Mouse (Mus musculus): ENCODE measurements around the gene Cldn15.

Gene Cldn15

DNA sequence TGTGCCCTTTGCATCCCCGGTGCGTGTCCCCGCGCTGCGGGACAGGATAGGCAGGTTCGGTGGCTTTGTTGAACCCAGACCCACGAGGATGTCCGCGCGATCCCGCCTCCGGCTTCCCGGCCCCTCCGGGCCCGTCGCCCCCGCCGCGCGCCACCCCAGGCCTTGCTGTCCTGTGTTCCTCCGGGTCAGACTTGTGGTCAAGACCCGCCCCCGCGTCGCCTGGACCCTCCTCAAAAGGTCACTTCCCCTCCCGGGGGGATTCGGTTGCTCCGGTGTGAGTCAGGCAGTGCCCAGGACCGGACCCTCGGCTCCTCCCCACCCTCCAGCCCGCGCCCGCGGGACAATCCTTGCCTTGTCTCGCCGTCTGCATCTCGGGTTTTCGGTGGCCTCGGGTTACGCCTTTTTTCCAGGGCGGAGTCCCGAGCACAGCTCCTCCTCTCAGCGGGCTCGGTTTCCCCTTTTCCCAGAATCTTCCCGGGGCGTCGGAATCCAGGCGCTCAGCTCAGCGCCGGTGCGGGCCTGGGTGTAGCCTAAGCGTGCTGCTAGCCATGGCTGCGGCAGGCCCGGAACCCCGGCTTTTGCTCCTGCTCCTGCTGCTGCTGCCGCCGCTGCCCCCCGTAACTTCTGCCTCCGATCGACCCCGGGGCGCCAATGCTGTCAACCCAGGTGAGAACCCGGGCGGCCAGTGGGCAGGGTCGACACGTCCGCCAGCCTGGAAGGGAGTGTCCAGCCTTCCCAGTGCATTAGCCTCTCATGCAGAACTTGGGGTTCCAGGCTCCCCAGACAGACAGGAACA is 20.9 kb downstream of the Cldn15 start:
- DNase-seq = peak; percentile 83

DNA sequence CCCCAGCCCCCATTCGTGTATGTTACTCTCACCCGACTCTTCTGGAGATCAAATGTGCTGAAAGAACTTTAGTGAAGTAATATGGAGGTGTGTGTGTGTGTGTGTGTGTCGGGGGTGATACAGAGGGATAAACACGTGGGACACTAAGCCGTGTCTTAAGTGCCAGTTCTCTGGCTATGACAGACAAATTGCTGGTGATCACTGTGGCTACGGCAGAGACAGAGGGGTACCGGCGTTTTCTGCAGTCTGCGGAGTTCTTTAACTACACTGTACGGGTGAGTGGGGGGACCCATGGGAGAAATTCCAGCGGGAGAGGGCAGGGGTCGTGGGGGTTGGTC is 21.5 kb downstream of the Cldn15 start, which contains the start of gene Znhit1:
Znhit1 (minus strand) TSS at position 88 of the 338 bp plus-strand sequence.
- no peak for DNase-seq

DNA sequence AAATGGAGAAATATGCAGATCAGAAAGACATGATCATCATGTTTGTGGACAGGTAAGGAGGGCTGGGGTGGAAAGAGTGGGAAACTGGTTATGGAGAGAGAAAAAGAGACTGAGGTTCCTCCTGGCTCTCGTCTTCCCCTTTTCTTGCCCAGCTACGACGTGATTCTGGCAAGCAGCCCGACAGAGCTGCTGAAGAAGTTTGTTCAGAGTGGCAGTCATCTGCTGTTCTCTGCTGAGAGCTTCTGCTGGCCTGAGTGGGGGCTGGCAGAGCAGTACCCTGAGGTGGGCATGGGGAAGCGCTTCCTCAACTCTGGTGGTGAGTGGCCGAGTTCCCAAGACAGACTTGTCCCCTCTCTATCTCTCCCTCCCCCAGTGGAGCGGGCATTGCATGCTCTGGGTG is 22.0 kb downstream of the Cldn15 start:
- no peak for DNase-seq

- DNase-seq = no peak
Measured at GRCm38 (mm10) chr5:136989801-136990200, 23.4 kb downstream of the Cldn15 start.

DNA sequence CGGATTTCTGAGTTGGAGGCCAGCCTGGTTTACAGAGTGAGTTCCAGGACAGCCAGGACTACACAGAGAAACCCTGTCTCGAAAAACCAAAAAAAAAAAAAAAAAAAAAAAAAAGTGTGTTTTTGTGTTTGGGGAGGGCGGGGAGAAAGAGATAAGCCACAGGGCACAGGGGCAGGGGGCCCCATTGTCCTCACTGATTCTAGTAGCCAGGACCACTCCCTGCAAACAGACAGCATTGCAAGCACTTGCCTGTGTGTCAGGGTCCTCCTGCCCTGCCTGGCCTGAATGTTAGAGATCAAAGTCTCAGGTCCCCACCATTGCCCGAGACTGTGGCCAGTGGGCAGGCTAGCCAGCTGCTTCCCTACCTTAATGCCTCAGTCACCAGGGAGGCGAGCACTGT is 33.0 kb downstream of the Cldn15 start:
- no peak for DNase-seq

- no peak for DNase-seq
Measured at GRCm38 (mm10) chr5:137000612-137001011, 34.2 kb downstream of the Cldn15 start.

DNA sequence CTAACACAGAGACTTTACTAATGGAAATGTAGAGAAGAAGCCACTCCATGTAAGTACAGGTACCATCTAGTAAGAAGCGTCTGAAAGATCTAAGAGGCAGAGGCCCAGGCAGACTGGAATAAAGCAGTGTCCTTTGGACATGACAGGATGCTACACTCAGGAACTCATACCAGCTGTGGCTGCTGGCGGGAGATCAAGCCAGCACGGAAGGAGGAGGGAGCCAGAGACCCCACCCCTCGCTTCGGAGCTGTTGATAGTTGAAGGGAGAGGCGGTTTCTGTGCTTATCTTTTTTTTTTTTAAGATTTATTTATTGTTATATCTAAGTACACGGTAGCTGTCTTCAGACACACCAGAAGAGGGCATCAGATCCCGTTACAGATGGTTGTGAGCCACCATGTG is 40.9 kb downstream of the Cldn15 start:
- no peak for DNase-seq

GRCm38 (mm10) chr5:137009988-137010387 is 43.6 kb downstream of the Cldn15 start:
- DNase-seq = no peak

DNA sequence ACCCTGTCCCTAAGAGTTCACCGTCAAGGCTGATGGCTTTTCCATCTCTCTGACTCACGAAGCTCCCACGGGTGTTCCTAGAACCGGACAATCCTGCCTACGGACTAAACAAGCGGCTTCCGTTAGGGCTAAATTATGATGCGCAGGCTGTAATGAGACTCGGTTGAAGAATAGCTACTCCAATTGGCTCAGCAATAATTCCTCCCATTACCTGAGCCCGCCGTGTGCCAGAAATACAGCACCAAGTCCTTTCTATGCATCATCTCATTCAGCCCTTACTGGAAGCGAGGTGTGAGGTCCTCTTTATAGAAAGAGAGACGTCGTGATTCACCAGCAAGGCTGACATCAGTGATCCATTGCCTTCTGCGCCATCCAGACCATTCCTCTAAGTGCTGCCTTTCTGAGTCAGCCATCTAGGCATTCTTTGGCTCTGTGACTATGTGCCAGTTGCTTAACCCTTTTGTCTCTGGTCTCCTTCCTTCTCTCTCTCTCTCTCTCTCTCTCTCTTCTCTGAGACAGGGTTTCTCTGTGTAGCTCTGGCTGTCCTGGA is 46.1 kb downstream of the Cldn15 start:
- no peak for DNase-seq

- DNase-seq = no peak
Measured at GRCm38 (mm10) chr5:137015913-137016312, 49.5 kb downstream of the Cldn15 start.

GRCm38 (mm10) chr5:137024318-137024717 is 57.9 kb downstream of the Cldn15 start:
- no peak for DNase-seq

- peak; percentile 78 for DNase-seq
Measured at GRCm38 (mm10) chr5:137025132-137025531, 58.7 kb downstream of the Cldn15 start.

Data from cerebellum, adult 8-10 months (tissue).